Mouse (Mus musculus) intestine, embryonic 14.5 days (tissue): Measurements from ENCODE around the gene Arhgef26. TPM values are rescaled to one million over a fixed set of nuclear protein-coding genes. Genes with fewer than 3 reads are reported as not detected.

Experiments
- ATAC-seq: fragments of 200-750 bp; cut with Nextera tagmentation; replicated peaks from 2 replicates; pipeline ENCODE4 v1.8.0; 2017; ENCODE audit warnings: low read depth, moderate number of reproducible peaks, moderate TSS enrichment, moderate library complexity; ENCODE audit not compliant: low FRiP score, low TSS enrichment
- DNase-seq: peaks from one replicate; pipeline ENCODE4 v3.0.0-alpha.2; 2018; ENCODE audit warnings: low spot score
- H3K27ac ChIP-seq: fragments of 300-500 bp; sonication (generic); 2 replicates; pipeline ENCODE4 v1.5.1; 2014; ENCODE audit warnings: low read depth, mild to moderate bottlenecking, control low read depth
- H3K27me3 ChIP-seq: fragments of 300-500 bp; sonication (generic); replicated peaks from 2 replicates; pipeline ENCODE4 v1.6.1; 2014; ENCODE audit warnings: low read length, control low read depth; ENCODE audit not compliant: control insufficient read depth, insufficient read depth
- H3K36me3 ChIP-seq: fragments of 300-500 bp; sonication (generic); 2 replicates; pipeline ENCODE4 v1.6.1; 2014; ENCODE audit warnings: low read length, control low read depth; ENCODE audit not compliant: control insufficient read depth, insufficient read depth
- H3K4me1 ChIP-seq: fragments of 300-500 bp; sonication (generic); replicated peaks from 2 replicates; pipeline ENCODE4 v1.6.1; 2014; ENCODE audit warnings: low read length, control low read depth, mixed read lengths; ENCODE audit not compliant: control insufficient read depth, insufficient read depth
- H3K4me2 ChIP-seq: fragments of 300-500 bp; sonication (generic); 2 replicates; pipeline ENCODE4 v1.6.1; 2014; ENCODE audit warnings: low read length
- H3K4me3 ChIP-seq: fragments of 300-500 bp; sonication (generic); 2 replicates; pipeline ENCODE4 v1.5.1; 2014; ENCODE audit warnings: low read depth, low read length, control low read depth, mixed read lengths
- H3K9ac ChIP-seq: fragments of 300-500 bp; sonication (generic); 2 replicates; pipeline ENCODE4 v1.6.1; 2014; ENCODE audit warnings: mild to moderate bottlenecking, low read length
- H3K9me3 ChIP-seq: fragments of 300-500 bp; sonication (generic); 2 replicates; pipeline ENCODE4 v1.6.1; 2016; ENCODE audit warnings: low read length, control low read depth; ENCODE audit not compliant: control insufficient read depth
- WGBS: fragments of 180-500 bp; shearing (Covaris S2); extraction: QIAGEN DNeasy Blood & Tissue Kit; methylation state at CpG from one replicate; pipeline ENCODE4 v1.1.7; 2014; 5-methylcytosine and 5-hydroxymethylcytosine counted together
- polyA plus RNA-seq: library from polyadenylated mRNA; unstranded; fragments of >200 nt; fragmentation: Nextera tagmentation; extraction: Ambion mirVana; gene quantifications from 2 replicates; pipeline ENCODE4 v1.2.1, GENCODE M21; 2014

Arhgef26 gene
- polyA plus RNA-seq, 1 experiment from 2014 or later = 14.6 TPM

DNA sequence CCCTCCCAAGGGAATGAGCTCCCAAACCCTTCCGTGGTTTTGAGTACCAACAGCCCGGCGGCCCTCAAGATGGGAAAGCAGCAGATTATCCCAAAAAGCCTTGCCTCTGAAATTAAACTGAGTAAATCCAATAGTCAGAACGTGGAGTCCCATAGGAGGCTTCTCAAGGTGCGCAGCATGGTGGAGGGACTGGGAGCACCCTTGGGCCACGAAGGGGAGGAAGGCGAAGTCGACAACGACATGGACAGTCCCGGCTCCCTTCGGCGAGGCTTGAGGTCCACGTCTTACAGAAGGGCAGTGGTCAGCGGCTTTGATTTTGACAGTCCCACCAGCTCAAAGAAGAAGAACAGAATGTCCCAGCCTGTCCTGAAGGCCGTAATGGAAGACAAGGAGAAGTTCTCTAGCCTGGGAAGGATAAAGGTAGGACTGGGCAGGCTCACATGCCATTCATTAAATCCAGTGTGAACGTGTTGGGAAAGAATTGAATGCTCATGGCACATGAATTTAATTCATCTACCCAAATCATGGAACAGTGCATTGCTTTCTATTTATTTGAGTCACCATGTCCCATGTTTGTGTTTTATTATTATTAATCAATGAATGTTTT lies 2.1 kb downstream of the Arhgef26 start:
- peaks cover 14% of the 10 kb centered on the region; the same call in 1 of the 2 replicates for H3K4me1 ChIP-seq
- no peaks in the 10 kb centered on the region for H3K27me3 ChIP-seq
- 12% methylated on average over 16 of the region's 16 CpGs for WGBS
- no peaks in the 10 kb centered on the region for H3K9me3 ChIP-seq
- ATAC-seq = no peak
- peak overlapping the region; percentile 77 for H3K4me3 ChIP-seq
- no peak overlapping the region for H3K27ac ChIP-seq
- peaks cover 11% of the 10 kb centered on the region for H3K36me3 ChIP-seq
- no peak for DNase-seq
- H3K4me2 ChIP-seq = peak overlapping the region; percentile 74
- peak overlapping the region; percentile 78 for H3K9ac ChIP-seq

DNA sequence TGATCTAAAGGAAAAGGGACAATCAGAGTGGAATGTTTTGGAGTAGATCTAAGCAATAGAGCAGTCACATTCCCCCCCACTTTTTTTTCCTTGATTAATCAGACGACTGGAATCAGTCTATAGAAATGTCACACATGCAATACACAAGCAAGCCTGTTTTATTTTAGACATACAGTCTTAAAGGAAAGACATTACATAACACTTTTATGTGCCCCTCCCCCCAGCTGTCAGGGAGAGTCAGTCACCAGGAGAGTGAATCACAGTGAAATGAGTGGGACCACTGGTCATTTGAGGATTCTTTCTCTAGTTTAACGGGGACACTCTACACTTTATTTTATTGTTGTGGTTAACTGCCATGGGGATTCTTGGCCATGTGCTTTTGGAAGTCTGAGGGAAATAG lies 2.7 kb downstream of the Arhgef26 start:
- H3K36me3 ChIP-seq = peaks cover 12% of the 10 kb centered on the region
- 28% methylated on average over 2 of the region's 2 CpGs for WGBS
- H3K4me3 ChIP-seq = peak overlapping the region; percentile 77
- H3K27ac ChIP-seq = no peak overlapping the region
- ATAC-seq (no peak), DNase-seq (no peak)
- no peaks in the 10 kb centered on the region for H3K27me3 ChIP-seq
- no peak overlapping the region; the same call in 1 of the 2 replicates for H3K9ac ChIP-seq
- peaks cover 14% of the 10 kb centered on the region; the same call in 1 of the 2 replicates for H3K4me1 ChIP-seq
- H3K9me3 ChIP-seq = no peaks in the 10 kb centered on the region
- peak overlapping the region; percentile 74 for H3K4me2 ChIP-seq

DNA sequence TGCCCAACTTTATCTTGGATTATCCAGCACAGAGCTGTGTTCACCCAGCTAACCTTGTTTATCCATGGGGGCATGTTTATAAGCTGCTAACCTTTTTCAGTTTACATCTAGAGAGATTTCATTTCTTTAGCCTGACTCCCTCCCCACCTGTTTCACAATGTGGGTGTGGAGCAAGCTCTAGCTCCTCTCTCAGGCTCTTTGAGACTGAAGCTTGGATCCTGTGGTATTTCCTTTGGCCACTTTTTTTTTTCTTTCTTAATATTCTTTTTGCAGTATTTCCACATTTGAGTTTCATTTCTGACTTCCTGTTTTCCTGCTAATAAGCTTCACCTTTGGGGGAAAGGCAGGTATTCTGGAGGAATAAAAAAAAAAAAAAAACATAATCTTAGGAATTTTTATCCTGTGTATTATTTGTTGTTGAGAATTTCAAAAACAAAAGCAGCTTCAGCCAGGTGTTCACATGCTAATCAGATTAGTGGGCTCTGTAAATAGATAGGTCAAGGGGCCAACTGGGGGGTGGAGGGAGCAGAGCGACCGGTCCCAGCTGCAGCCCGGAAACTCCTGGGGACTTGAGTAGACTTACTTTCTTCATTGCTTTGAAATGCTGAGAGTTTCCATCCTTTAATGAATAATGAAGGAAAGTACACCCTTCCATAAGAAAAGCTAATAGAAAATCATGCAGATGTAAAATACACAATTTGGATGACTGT lies 3.5 kb downstream of the Arhgef26 start:
- H3K9me3 ChIP-seq = no peaks in the 10 kb centered on the region
- peak overlapping the region; percentile 77 for H3K4me3 ChIP-seq
- peak overlapping the region; percentile 74 for H3K4me2 ChIP-seq
- no peak for ATAC-seq
- peaks cover 14% of the 10 kb centered on the region; the same call in 1 of the 2 replicates for H3K4me1 ChIP-seq
- no peaks in the 10 kb centered on the region for H3K27me3 ChIP-seq
- no peak overlapping the region for H3K27ac ChIP-seq
- H3K9ac ChIP-seq = no peak overlapping the region
- WGBS = 49% methylated on average over 3 of the region's 3 CpGs
- no peak for DNase-seq
- peaks cover 15% of the 10 kb centered on the region for H3K36me3 ChIP-seq

DNA sequence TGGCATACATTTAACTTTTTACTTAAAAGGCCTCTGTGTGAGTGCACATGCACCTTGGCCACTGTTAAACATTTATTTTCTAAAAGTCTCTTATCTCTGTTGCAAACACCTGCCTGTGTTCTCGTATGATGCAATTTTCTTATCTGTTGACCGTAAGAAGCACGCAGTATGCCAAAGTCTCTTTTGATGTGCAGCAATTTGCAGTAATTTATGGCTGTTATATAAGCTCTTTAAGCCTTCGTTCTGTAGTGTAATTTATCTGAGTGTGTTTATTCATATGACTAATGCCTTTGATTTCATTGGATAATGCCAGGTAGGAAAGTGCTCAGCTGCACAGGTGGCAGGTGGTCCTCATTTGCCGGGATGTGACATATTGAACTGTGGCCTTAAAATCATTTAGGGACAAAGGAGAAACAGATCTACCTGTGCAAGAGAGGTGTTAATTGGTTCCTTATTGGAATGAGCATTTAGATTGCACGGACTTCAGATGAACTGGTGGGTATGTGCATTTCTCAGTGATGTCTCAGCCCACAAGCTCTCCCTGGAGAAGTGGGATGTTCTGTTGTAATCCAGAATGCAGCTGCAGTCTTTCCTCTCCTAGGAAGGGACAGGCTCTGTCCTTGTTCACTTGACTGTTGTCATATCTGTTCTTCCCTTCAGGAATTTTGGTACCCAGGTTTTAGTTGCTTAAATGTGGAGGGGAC lies 10.5 kb downstream of the Arhgef26 start:
- H3K27ac ChIP-seq = 0 out of 2 replicates have a peak overlapping the region, but pooled peaks have one; percentile 30
- no peak overlapping the region for H3K4me2 ChIP-seq
- H3K4me3 ChIP-seq = no peak overlapping the region
- no peak for DNase-seq
- peaks cover 25% of the 10 kb centered on the region for H3K36me3 ChIP-seq
- ATAC-seq = peak; percentile 89
- no peaks in the 10 kb centered on the region for H3K9me3 ChIP-seq
- no peaks in the 10 kb centered on the region for H3K4me1 ChIP-seq
- H3K27me3 ChIP-seq = no peaks in the 10 kb centered on the region
- H3K9ac ChIP-seq = no peak overlapping the region
- 51% methylated on average over 6 of the region's 6 CpGs for WGBS

DNA sequence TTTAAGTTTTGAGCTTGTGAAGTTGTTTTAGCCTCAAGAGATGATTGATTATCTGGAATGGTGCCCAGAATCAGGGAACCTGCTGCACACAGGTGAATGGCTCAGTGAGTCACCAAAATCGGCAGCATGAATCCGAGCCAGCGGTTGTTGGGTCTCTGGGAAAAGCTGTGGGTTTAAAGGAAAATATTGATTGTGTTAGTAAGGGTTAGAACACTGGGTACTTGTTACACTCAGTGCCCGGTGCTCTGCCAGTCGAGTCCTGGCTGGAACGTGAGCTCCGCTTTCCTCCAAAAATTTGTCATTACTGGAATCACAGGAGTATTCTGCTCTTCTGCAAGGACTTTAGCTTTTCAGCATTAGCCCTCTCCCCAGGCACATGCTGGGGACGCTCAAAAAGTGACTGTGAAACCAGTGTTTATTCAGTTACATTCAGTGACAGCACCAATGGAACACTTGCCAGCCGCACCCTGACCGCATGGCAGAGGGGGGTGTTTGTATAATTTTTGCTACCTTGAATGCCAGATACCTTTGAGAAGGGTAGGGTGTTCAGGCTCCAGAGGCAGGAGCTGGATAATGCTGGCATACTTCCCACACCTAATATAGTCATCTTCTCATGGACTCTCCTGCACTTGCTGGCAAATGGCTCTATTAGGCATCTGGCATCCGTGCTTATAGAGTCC lies 11.2 kb downstream of the Arhgef26 start:
- H3K4me1 ChIP-seq = no peaks in the 10 kb centered on the region
- no peak for DNase-seq
- 66% methylated on average over 11 of the region's 11 CpGs for WGBS
- H3K27ac ChIP-seq = no peak overlapping the region; the same call in 1 of the 2 replicates
- H3K27me3 ChIP-seq = no peaks in the 10 kb centered on the region
- no peaks in the 10 kb centered on the region for H3K9me3 ChIP-seq
- H3K4me3 ChIP-seq = no peak overlapping the region
- H3K4me2 ChIP-seq = no peak overlapping the region
- H3K36me3 ChIP-seq = peaks cover 21% of the 10 kb centered on the region
- no peak overlapping the region for H3K9ac ChIP-seq
- peak; percentile 40; the same call in 1 of the 2 replicates for ATAC-seq

DNA sequence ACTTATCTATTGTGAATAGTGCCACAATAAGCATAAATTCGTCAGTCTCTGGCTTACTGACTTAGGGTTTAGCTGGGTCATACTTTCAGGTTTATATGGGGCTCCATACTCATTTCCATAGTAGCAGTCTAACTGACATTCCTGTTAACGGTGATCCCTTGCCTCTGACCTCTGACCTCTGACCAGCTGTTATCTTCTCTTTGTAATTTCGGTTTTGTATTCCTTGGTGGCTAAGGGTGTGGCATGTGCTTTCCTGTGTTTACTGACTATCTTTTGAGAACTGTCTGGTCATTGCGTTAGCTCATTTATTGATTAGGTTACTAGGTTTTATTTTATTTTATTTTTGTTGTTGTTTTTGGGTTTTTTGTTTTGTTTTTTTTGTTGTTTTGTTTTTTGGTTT lies 13.9 kb downstream of the Arhgef26 start:
- DNase-seq = no peak
- Histone ChIP-seq H3K27me3 (no peaks in the 10 kb centered on the region), H3K4me1 (no peaks in the 10 kb centered on the region), H3K36me3 (peaks cover 11% of the 10 kb centered on the region; the same call in 1 of the 2 replicates), H3K4me2 (no peak overlapping the region), H3K27ac (no peak overlapping the region), H3K9ac (no peak overlapping the region), H3K4me3 (no peak overlapping the region), H3K9me3 (no peaks in the 10 kb centered on the region)
- 68% methylated on average over 4 of the region's 4 CpGs for WGBS
- ATAC-seq = no peak

DNA sequence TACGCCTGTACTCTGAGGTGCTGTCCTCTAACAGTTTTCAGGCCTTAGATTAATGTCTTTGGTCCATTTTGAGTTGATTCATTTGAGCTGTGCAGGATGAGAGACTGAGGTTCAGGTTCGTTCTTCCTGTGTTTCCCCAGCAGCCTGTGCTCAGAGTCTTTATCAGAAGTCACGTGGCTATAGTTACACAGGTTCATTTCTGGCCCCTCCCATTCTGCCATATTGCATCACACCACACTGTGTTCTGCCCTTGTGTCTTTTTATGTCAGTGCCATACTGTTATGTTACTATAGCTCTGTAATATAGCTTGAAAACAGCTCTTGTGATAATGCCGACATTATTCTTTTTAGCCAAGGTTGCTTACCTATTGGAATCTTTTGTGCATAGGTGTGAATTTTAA lies 14.7 kb downstream of the Arhgef26 start:
- no peak overlapping the region for H3K9ac ChIP-seq
- H3K4me2 ChIP-seq = no peak overlapping the region
- no peaks in the 10 kb centered on the region for H3K9me3 ChIP-seq
- no peak overlapping the region for H3K4me3 ChIP-seq
- WGBS = 91% methylated on average over 4 of the region's 4 CpGs
- no peak for ATAC-seq
- no peaks in the 10 kb centered on the region for H3K27me3 ChIP-seq
- H3K4me1 ChIP-seq = no peaks in the 10 kb centered on the region
- 0 out of 2 replicates have a peak, but pooled peaks cover 5% of the 10 kb centered on the region for H3K36me3 ChIP-seq
- no peak for DNase-seq
- H3K27ac ChIP-seq = no peak overlapping the region

DNA sequence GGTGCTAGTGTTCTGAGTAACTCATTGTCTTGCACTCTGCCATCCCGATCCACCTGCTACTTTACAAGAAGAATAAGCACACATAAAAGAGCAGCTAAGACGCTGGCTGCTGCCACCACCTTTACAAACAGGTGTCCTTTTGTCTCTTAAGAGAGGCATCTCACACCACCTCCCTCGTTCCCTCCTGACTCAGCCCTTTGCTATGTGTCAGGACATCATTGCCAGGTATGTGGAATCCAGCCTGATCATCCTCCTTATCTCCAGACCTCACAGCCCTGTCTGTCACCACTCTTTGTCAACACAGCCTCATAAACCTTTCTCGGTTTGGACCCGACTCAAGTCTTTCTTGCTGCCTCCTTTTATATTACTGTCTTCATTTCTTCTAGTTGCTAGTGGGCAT lies 29.7 kb downstream of the Arhgef26 start:
- peaks cover under 1% of the 10 kb centered on the region; the same call in 1 of the 2 replicates for H3K4me1 ChIP-seq
- ATAC-seq (no peak), DNase-seq (no peak)
- no peaks in the 10 kb centered on the region for H3K9me3 ChIP-seq
- no peak overlapping the region for H3K4me2 ChIP-seq
- 65% methylated on average over 5 of the region's 5 CpGs for WGBS
- no peak overlapping the region for H3K27ac ChIP-seq
- no peaks in the 10 kb centered on the region for H3K36me3 ChIP-seq
- H3K4me3 ChIP-seq = no peak overlapping the region
- H3K9ac ChIP-seq = no peak overlapping the region
- H3K27me3 ChIP-seq = no peaks in the 10 kb centered on the region
